Mouse (Mus musculus): ENCODE measurements around the gene Itpr1.
A peak's percentile ranks its signal among the peaks of the same experiment; 100 is the strongest.

The Itpr1 gene

GRCm38 (mm10) chr6:108446766-108447165 lies 233.9 kb downstream of the Itpr1 start:
- no peak for DNase-seq (ENCODE audit: low read depth)

GRCm38 (mm10) chr6:108447179-108447845 lies 234.4 kb downstream of the Itpr1 start:
- no peak for DNase-seq (ENCODE audit: low read depth)

GRCm38 (mm10) chr6:108448016-108448735 lies 235.3 kb downstream of the Itpr1 start:
- no peak for DNase-seq (ENCODE audit: low read depth)

GRCm38 (mm10) chr6:108448864-108449263 lies 236.0 kb downstream of the Itpr1 start:
- no peak for DNase-seq (ENCODE audit: low read depth)

- DNase-seq (ENCODE audit: low read depth): no peak
These were observed 238.6 kb downstream of the Itpr1 start for GRCm38 (mm10) chr6:108451536-108451935.

GRCm38 (mm10) chr6:108453618-108454017 lies 240.7 kb downstream of the Itpr1 start:
- no peak for DNase-seq (ENCODE audit: low read depth)

- no peak for DNase-seq (ENCODE audit: low read depth)
These were observed 241.4 kb downstream of the Itpr1 start for GRCm38 (mm10) chr6:108454061-108454891.

- DNase-seq (ENCODE audit: low read depth): no peak
These were observed 242.3 kb downstream of the Itpr1 start for GRCm38 (mm10) chr6:108454979-108455836.

GRCm38 (mm10) chr6:108456231-108457062 lies 243.6 kb downstream of the Itpr1 start:
- DNase-seq (ENCODE audit: low read depth): no peak

GRCm38 (mm10) chr6:108457063-108457405 lies 244.1 kb downstream of the Itpr1 start:
- peak; percentile 24 for DNase-seq (ENCODE audit: low read depth)

GRCm38 (mm10) chr6:108457516-108458181 lies 244.8 kb downstream of the Itpr1 start:
- no peak for DNase-seq (ENCODE audit: low read depth)

GRCm38 (mm10) chr6:108458182-108458571 lies 245.3 kb downstream of the Itpr1 start:
- DNase-seq (ENCODE audit: low read depth): no peak

- DNase-seq (ENCODE audit: low read depth): no peak
These were observed 245.9 kb downstream of the Itpr1 start for GRCm38 (mm10) chr6:108458826-108459225.

- DNase-seq (ENCODE audit: low read depth): no peak
These were observed 251.5 kb downstream of the Itpr1 start for GRCm38 (mm10) chr6:108464308-108464979.

- no peak for DNase-seq (ENCODE audit: low read depth)
These were observed 252.3 kb downstream of the Itpr1 start for GRCm38 (mm10) chr6:108465159-108465558.

GRCm38 (mm10) chr6:108466061-108466531 lies 253.2 kb downstream of the Itpr1 start:
- peak; percentile 54 for DNase-seq (ENCODE audit: low read depth)

GRCm38 (mm10) chr6:108467597-108467996 lies 254.7 kb downstream of the Itpr1 start:
- DNase-seq (ENCODE audit: low read depth): no peak

GRCm38 (mm10) chr6:108468226-108468825 lies 255.4 kb downstream of the Itpr1 start:
- peak; percentile 16 for DNase-seq (ENCODE audit: low read depth)

GRCm38 (mm10) chr6:108471878-108472277 lies 259.0 kb downstream of the Itpr1 start:
- no peak for DNase-seq (ENCODE audit: low read depth)

Measured in naive thymus-derived CD4-positive, alpha-beta T cell, adult 2 months (primary cell).